Comparison of ENCODE assay signal across 12 mouse cellular contexts in genomic region chr17:84420276-84420639, GRCm38 (mm10). TPM values are rescaled to one million over a fixed set of nuclear protein-coding genes. Genes with fewer than 3 reads are reported as not detected.
DNase-seq lines count a peak whose midpoint lies in the region; ATAC-seq and TF ChIP-seq lines count a peak whose summit lies in the region.
"Had no signal": no experiment of that assay in that cellular context is flagged by ENCODE, and none has a peak within 500 bp of the region (broad histone marks: within the 10 kb centered on the region; RNA-seq: fewer than 3 reads in every experiment).

No protein-coding gene starts in this region.

- H3K4me3 ChIP-seq in heart, postnatal 0 days (ENCODE audit: low read depth, low read length) = no peak overlapping the region
- no peak overlapping the region for H3K4me3 ChIP-seq in midbrain, embryonic 13.5 days (replicated peaks)
- no peak overlapping the region for H3K4me3 ChIP-seq in midbrain, embryonic 14.5 days (replicated peaks; ENCODE audit: low read depth, low read length)
- no peak overlapping the region for H3K4me3 ChIP-seq in embryonic facial prominence, embryonic 12.5 days
- H3K4me3 ChIP-seq: forebrain, embryonic 12.5 days; myocyte had no signal

- H3K4me1 ChIP-seq in heart, postnatal 0 days (ENCODE audit: control insufficient read depth, insufficient read depth) = no peaks in the 10 kb centered on the region
- 0 out of 2 replicates have a peak, but pooled peaks cover 4% of the 10 kb centered on the region for H3K4me1 ChIP-seq in midbrain, embryonic 13.5 days (replicated peaks)
- no peaks in the 10 kb centered on the region for H3K4me1 ChIP-seq in midbrain, embryonic 14.5 days (ENCODE audit: control insufficient read depth, insufficient read depth, low read length)
- H3K4me1 ChIP-seq in embryonic facial prominence, embryonic 12.5 days = peaks cover 6% of the 10 kb centered on the region; the same call in 1 of the 2 replicates
- H3K4me1 ChIP-seq: forebrain, embryonic 12.5 days had no signal

- whole genome bisulfite sequencing in heart, postnatal 0 days = 58% methylated on average over 3 of the region's 3 CpGs
- 83% methylated on average over 3 of the region's 3 CpGs for WGBS in midbrain, embryonic 13.5 days
- 72% methylated on average over 3 of the region's 3 CpGs for WGBS in midbrain, embryonic 14.5 days
- WGBS in embryonic facial prominence, embryonic 12.5 days = 52% methylated on average over 3 of the region's 3 CpGs

- TF ChIP-seq CTCF in heart, postnatal 0 days (IDR thresholded peaks at IDR 0.05; ENCODE audit: low read depth) = no peak

- peak overlapping the region; percentile 47; the same call in 1 of the 2 replicates for H3K27ac ChIP-seq in heart, postnatal 0 days (ENCODE audit: low read depth)
- H3K27ac ChIP-seq in midbrain, embryonic 13.5 days = peak overlapping the region; percentile 30; the same call in 1 of the 2 replicates
- no peak overlapping the region for H3K27ac ChIP-seq in midbrain, embryonic 14.5 days (replicated peaks; ENCODE audit: low read depth, low read length)
- peak overlapping the region; percentile 42 for H3K27ac ChIP-seq in embryonic facial prominence, embryonic 12.5 days
- H3K27ac ChIP-seq: forebrain, embryonic 12.5 days; macrophage had no signal

- H3K27me3 ChIP-seq in heart, postnatal 0 days (ENCODE audit: control insufficient read depth, insufficient read depth, low read length) = no peaks in the 10 kb centered on the region
- no peaks in the 10 kb centered on the region for H3K27me3 ChIP-seq in midbrain, embryonic 13.5 days
- H3K27me3 ChIP-seq in midbrain, embryonic 14.5 days (ENCODE audit: control insufficient read depth, insufficient read depth, low read length) = no peaks in the 10 kb centered on the region
- no peaks in the 10 kb centered on the region for H3K27me3 ChIP-seq in embryonic facial prominence, embryonic 12.5 days
- H3K27me3 ChIP-seq: forebrain, embryonic 12.5 days had no signal

- H3K4me2 ChIP-seq in heart, postnatal 0 days (ENCODE audit: low read depth, low read length) = no peak overlapping the region
- no peak overlapping the region for H3K4me2 ChIP-seq in midbrain, embryonic 13.5 days (replicated peaks)
- no peak overlapping the region for H3K4me2 ChIP-seq in midbrain, embryonic 14.5 days (ENCODE audit: low read length)
- no peak overlapping the region for H3K4me2 ChIP-seq in embryonic facial prominence, embryonic 12.5 days (replicated peaks)
- H3K4me2 ChIP-seq: forebrain, embryonic 12.5 days had no signal

- no peak for TF ChIP-seq EP300 in heart, postnatal 0 days (IDR thresholded peaks at IDR 0.05; ENCODE audit: low read depth)

- H3K9ac ChIP-seq in heart, postnatal 0 days (replicated peaks; ENCODE audit: low read depth, low read length) = no peak overlapping the region
- no peak overlapping the region for H3K9ac ChIP-seq in midbrain, embryonic 13.5 days (replicated peaks)
- H3K9ac ChIP-seq in midbrain, embryonic 14.5 days (replicated peaks; ENCODE audit: low read length) = no peak overlapping the region
- H3K9ac ChIP-seq in embryonic facial prominence, embryonic 12.5 days = no peak overlapping the region
- H3K9ac ChIP-seq: forebrain, embryonic 12.5 days had no signal

- DNase-seq in heart, postnatal 0 days (ENCODE audit: low spot score) = no peak
- no peak for DNase-seq in heart, postnatal 25 days (ENCODE audit: low spot score)
- no peak for DNase-seq in midbrain, embryonic 14.5 days
- DNase-seq in ovary, postnatal 36 days (ENCODE audit: low spot score) = no peak
- DNase-seq in cerebellum, postnatal 36 days = no peak
- DNase-seq: heart, postnatal 14 days had no signal

- peaks cover 31% of the 10 kb centered on the region for H3K36me3 ChIP-seq in heart, postnatal 0 days (replicated peaks; ENCODE audit: control insufficient read depth, insufficient read depth, low read length)
- H3K36me3 ChIP-seq in midbrain, embryonic 13.5 days = peaks cover 34% of the 10 kb centered on the region
- H3K36me3 ChIP-seq in midbrain, embryonic 14.5 days (ENCODE audit: control insufficient read depth, insufficient read depth, low read length) = peaks cover 36% of the 10 kb centered on the region
- peaks cover 18% of the 10 kb centered on the region for H3K36me3 ChIP-seq in embryonic facial prominence, embryonic 12.5 days

- ATAC-seq in heart, postnatal 0 days (ENCODE audit: insufficient read depth, low read depth) = no peak
- no peak for ATAC-seq in midbrain, embryonic 13.5 days
- ATAC-seq in midbrain, embryonic 14.5 days (ENCODE audit: low FRiP score, low TSS enrichment) = no peak
- no peak for ATAC-seq in embryonic facial prominence, embryonic 12.5 days (ENCODE audit: insufficient number of reproducible peaks, insufficient read depth, low FRiP score, low TSS enrichment)
- ATAC-seq in megakaryocyte-erythroid progenitor cell, adult 5-6 weeks (replicated peaks; ENCODE audit: low FRiP score, low TSS enrichment, poor library complexity, severe bottlenecking) = peak; percentile 20; the same call in 1 of the 2 replicates

- intact Hi-C loops in heart, postnatal 25 days (cut with DNase I) = no loop called here

- no peaks in the 10 kb centered on the region for H3K9me3 ChIP-seq in heart, postnatal 0 days (replicated peaks; ENCODE audit: control insufficient read depth, low read length)
- no peaks in the 10 kb centered on the region for H3K9me3 ChIP-seq in midbrain, embryonic 13.5 days
- no peaks in the 10 kb centered on the region for H3K9me3 ChIP-seq in midbrain, embryonic 14.5 days (ENCODE audit: control insufficient read depth, low read length)
- no peaks in the 10 kb centered on the region for H3K9me3 ChIP-seq in embryonic facial prominence, embryonic 12.5 days
- H3K9me3 ChIP-seq: forebrain, embryonic 12.5 days had no signal

RNA-seq across cellular contexts. Expression of gene Thada, which starts 45.7 kb away (rescaled TPM):
- 12.6 and 20.3 TPM in 2 replicates for total RNA-seq in heart, postnatal 0 days (2014; rRNA removed; ENCODE audit: low replicate concordance)
- polyA plus RNA-seq in heart, postnatal 0 days (2015; fragmentation: Nextera tagmentation; extraction: Ambion mirVana) = 2.3 and 2.4 TPM in 2 replicates
- 1 to 10 TPM; 7.9 to 8.1 TPM for total RNA-seq in heart, postnatal 25 days (2021)
- polyA plus RNA-seq in midbrain, embryonic 13.5 days (2015; fragmentation: Nextera tagmentation; extraction: Ambion mirVana) = 6.8 and 7.6 TPM in 2 replicates
- polyA plus RNA-seq in midbrain, embryonic 14.5 days (2014; fragmentation: Nextera tagmentation; extraction: Ambion mirVana) = 7.0 and 9.5 TPM in 2 replicates
- polyA plus RNA-seq in embryonic facial prominence, embryonic 12.5 days (2016; fragmentation: Nextera tagmentation; extraction: Ambion mirVana) = 10.2 and 12.4 TPM in 2 replicates
- 34.5 and 53.4 TPM in 2 replicates for total RNA-seq in megakaryocyte-erythroid progenitor cell, adult 5-6 weeks (2014; fragmentation: Nextera tagmentation)
- total RNA-seq in megakaryocyte-erythroid progenitor cell, adult 5-6 weeks (2017) = 34.0 and 39.4 TPM in 2 replicates
